Mouse (Mus musculus) kidney, adult 8-10 months (tissue): ENCODE results near the gene Abcc2.

Experiments used
- DNase-seq, 2 experiments: peaks; one replicate each; pipeline ENCODE4 v3.0.0; 2022

The Abcc2 gene

GRCm38 (mm10) chr19:43784761-43785160 lies 2.8 kb downstream of the Abcc2 start:
- no peak for DNase-seq

- DNase-seq = no peak
Observed at GRCm38 (mm10) chr19:43786249-43787026, 4.4 kb downstream of the Abcc2 start.

DNA sequence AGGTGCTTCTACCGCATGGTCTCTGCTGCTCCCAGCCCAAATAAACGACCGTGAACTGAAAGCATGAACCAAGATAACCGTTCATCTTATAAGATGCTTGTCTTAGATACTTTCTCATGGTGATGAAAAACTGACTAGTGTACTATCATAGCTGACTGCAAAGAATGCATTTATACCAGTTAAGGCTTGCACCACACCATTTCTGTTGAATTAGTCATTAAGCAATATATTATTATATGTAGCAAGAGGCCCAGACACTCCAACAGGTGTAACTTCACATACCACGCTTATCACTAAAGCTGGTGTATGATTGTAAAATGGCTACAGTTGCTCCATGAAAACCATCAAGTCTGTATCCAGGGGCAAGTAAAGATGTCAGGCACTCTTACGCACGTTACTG lies 7.8 kb downstream of the Abcc2 start:
- no peak for DNase-seq

DNA sequence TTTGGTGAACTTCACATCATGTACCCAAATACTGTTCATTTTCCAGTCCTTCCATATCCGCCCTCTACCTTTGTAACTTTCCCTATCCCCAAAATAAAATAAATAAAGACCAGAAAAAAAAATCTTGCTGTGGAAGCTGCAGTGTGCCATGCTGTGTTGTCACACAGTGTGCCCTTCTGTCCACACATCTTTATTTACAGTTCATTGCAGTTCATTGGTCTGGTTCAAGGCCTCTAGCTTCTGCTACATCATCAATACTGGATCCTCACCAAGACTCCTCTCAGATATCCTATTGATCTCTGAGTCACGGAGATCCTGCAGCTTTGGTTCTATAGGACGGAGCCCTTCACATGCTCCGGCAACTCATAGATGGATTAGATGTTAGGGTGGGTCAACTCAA lies 10.5 kb downstream of the Abcc2 start:
- DNase-seq = no peak

- DNase-seq = no peak
Observed at GRCm38 (mm10) chr19:43793951-43794350, 12.0 kb downstream of the Abcc2 start.

DNA sequence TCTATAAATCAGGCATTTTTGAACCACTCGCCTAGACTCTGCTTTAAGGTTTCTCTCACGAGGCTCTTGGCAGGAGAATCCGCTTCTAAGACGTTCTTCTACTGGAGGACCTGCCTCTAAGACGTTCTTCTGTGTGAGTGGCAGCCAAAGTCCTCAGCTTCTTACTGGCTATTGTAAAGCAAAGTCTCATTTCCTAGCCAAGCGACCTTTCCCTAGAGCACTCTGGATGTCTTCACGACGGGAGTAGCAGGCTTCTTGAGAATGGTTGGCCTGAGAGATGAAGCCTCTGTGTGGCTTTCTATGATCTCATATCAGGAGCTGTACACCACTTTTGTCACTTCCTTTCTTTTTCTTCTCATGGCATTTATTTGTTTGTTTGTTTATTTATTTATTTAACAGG lies 13.5 kb downstream of the Abcc2 start:
- no peak for DNase-seq

GRCm38 (mm10) chr19:43797216-43797615 lies 15.2 kb downstream of the Abcc2 start:
- DNase-seq = peak in 1 of 2 experiments; percentile 40

DNA sequence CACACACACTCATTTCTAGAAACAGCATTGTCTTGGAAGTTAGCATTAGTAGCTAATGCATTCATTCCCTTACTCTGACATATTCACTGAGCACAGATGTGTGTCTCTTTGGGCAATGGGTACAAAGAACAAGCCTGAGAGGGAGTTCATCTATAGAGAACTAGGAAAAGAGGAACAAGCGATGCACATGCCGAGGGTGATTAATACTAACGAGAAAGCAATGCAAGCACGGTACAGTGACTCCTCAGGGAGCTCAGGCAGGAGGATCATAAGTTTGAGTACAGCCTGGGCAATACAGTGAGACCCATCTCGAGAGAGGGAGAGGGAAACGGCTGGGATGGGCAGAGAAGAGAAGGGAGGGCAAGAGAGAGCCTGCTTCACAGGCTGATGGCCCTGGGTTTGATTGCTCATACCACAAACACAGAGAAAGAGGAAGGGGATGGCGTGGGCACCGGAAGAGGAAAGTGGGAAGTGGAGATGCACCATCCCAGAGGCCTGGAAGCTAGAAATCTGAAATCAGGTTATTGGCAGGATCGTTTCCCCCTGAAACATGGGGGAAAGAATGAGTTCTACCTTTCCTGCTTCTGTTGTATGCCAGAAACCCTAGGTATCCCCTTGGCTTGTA lies 19.5 kb downstream of the Abcc2 start:
- DNase-seq = no peak

DNA sequence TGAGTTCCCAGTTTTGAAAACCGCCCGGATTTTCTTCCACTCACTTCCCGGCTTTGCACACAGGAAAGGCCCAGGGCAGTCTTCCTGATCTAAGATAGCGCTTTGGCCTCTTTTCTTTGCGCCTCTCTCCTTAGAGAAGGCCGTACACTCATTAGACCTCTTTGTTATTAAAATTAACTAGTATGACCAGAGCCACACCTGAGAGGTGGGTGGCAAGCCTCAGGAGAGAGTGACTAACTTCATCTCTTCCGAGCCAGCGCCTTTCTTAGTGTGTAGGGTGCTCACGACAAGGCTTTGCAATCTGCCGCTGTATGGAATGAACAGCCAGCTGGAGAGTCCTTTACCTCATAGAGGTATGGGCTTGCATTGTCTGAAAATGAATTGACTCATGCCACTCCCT lies 21.9 kb downstream of the Abcc2 start:
- DNase-seq = no peak

DNA sequence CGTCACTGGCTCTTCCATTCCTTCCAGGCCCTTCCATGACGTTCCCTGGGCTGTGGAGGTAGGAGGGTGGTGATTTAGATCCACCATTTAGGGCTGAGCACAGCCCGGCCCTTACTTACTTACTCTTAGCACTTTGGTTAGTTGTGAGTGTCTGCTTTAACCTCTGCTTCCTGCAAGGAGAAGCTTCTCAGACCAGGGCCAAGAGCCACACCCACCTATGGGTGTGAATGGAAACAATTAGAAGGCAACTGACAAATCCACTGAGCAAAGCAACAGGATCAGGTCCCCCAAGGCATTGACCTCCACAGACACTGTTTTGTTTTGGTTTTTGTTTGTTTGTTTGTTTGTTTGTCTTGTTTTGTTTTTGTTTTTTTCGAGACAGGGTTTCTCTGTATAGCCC lies 27.3 kb downstream of the Abcc2 start:
- no peak for DNase-seq

DNA sequence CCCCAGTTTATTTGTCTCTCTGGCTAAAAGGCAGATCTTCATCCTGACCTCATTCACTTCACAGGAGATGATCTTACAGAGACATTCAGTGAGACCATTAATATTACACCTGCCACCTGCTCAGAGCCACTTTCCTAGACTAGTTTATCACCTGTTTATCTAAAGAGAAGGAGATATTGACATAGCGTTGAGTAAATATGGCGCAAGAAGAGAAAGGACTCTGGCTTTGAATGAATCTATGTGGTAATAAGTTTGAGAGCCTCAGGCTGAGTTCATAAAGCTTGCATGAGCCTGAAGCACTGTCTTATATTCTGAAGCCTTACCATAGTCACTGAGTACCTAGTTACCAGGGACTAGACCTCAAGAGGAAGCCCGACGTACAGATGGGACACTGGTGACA lies 29.4 kb downstream of the Abcc2 start:
- DNase-seq = no peak

DNA sequence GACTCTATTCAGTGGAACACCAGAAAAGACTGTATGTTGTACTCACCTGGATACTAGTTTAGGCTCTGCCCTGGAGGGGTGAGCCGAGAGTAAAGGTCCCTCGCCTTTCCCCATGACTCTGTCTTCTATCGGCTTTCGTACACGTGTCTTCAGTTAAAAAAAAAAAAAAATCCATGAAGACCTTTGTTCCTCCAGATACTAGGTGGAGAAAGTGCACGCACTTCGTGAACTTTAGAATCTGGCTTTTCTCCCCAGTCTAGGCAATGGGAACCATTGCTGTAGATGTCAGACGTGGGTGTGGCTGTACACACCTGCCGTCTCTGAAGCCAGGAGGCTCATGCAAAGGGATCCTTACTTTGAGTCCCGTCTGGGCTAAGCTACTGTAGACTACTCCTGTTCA lies 31.3 kb downstream of the Abcc2 start:
- DNase-seq = peak; percentile 38 to 57

DNA sequence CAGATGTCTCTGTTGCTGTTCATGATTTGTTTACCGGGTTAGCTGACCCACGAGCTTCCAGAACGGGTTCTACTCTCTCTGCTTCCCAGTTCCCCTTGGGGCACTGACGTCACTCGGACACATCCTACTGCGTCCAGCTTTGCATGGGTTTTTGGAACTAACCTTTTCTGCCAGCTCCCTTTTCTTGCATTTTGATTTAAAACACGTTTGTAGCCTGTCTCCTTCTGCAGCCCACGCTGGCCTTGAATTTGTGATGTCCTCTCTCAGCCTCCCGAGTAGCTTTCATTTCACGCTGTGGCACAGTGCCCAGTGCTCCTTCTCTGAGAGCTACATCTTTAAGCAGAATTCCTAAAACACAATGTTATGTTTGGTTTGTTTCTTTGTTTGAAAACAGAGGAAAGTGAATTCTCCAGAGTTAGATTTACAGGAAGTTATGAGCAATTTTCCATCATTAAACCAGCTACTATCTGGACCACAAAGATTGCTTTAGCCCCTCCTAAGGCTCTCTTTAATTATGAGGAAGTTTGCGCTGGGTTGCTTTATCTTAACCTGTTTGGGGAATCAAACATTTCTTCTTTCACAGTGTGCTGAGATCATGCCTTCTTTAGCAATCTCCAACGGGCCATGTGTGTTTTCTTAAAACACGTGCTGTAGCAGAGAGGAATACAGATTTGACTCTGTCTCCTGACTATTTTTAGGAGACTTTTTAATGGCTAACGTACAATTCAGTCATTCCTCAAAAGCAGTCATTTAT lies 33.8 kb downstream of the Abcc2 start:
- DNase-seq = no peak

DNA sequence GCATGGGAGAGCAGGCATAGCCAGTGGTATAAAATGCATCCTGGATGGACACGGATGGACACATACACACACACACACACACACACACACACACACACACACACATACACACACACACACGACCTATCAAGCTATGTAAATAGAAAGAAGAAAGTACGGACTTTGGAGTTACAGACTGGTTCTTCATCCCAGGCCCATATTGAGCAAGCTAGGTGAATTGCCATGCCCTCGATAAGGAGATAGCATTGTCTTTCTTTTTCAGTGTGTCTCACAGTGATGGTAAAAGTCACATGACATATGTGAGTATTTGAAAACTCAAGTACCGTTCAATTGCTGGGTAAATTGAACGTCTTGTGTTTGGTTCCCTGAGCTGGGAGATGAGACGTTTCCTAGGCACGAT lies 44.9 kb downstream of the Abcc2 start:
- DNase-seq = no peak

DNA sequence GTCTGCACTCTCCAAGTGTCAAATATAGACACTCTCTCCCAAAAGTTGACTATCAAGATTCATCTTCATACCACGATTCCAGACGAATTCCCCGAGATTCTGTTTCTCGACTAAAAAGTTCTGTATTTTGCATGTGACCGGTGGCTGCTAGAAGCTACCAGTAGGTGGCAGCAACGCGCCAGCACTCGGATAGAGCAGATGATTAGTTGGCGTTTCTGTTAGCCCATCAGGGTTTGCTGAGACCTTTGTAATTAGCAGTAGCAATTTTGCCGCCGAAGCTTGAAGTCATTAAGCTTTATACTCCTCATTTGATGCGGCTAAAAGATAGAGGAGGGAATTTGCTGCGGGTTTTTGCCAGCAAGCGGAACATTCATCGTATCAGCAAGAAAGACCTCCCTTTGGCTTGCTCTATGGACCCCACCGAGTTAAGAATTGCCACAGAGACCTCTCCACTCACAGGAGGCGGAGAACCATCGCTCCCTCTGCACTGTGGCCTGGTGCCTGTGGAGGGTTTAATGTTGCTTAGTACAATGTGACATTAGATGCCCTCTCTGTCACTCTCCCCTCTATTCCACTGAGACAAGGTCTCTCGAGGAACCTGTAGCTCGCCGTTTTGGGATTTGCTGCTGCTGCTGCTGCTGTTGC lies 50.6 kb downstream of the Abcc2 start:
- peak; percentile 29 to 76 for DNase-seq

GRCm38 (mm10) chr19:43843184-43843583 lies 61.2 kb downstream of the Abcc2 start:
- no peak for DNase-seq

DNA sequence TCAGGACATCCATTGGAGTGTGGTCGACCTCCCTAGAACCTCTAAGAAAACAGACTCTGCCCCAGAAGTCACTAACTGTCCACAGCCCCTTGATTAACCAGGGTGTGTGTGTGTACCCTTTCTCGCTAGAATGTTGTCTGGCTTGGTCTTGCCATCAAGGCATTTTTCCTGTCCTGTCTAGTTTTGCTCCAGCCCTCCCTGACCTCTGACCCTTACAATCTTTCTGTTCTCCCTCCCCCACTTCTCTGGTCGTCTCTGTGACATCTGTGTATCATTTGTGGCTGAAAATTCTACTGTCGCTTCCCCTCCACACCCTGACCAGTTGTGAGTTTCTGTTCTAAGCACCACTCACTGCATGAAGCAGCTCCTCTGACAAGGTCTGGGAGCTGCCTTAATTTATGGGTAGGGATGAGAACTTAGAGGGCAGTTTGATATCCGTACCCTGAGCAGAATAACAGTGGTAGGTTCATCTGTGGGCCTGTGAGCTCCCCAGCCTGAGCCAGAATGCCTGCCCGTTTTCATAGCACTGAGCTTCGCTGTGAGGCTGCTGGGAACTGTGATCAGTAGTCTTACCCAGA lies 63.4 kb downstream of the Abcc2 start:
- no peak for DNase-seq

GRCm38 (mm10) chr19:43847056-43847455 lies 65.1 kb downstream of the Abcc2 start:
- no peak for DNase-seq

GRCm38 (mm10) chr19:43847966-43848365 lies 66.0 kb downstream of the Abcc2 start:
- DNase-seq = no peak

GRCm38 (mm10) chr19:43850026-43850425 lies 68.0 kb downstream of the Abcc2 start:
- DNase-seq = no peak

- DNase-seq = peak; percentile 21 to 37
Observed at GRCm38 (mm10) chr19:43851996-43852630, 70.1 kb downstream of the Abcc2 start.

- DNase-seq = no peak
Observed at GRCm38 (mm10) chr19:43852837-43853545, 71.0 kb downstream of the Abcc2 start.
